Mouse (Mus musculus) olfactory bulb, adult 2 months (tissue): ENCODE measurements at regions not wholly inside any gene's neighbourhood (a gene's known extent, or its start where the extent isn't known, plus 50 kb on each side); places are given as distances from the start of the nearest gene placed in this dataset.

Experiments
- CTCF ChIP-seq: fragments of 200-500 bp; IDR thresholded peaks from 2 replicates; pipeline ENCODE4 v1.5.1; 2012; ENCODE audit warnings: low read depth, mild to moderate bottlenecking, low read length, moderate library complexity; ENCODE audit not compliant: insufficient read depth
- POLR2A ChIP-seq: fragments of 200-500 bp; IDR thresholded peaks from 2 replicates; pipeline ENCODE4 v1.6.1; 2012; ENCODE audit warnings: mild to moderate bottlenecking, low read depth, low read length, moderate library complexity; ENCODE audit not compliant: insufficient read depth

DNA sequence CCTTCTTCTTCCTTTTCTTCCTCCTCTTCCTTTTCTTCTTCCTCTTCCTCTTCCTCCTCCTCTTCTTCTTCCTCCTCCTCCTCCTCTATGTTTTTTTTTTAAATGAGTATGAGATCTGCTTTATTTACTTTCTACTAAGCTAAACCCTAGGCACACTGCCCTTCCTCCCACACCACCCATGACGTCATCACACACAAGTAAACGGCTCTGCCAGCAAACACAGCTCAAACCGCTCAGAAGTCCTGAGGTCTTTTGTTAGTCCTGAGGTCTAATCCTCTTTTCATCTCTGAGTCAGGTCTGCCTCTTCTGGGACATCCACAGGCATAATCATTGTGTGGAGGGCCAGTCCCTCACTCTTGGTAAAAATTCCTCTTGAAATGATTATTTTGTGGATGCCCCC is 210.0 kb downstream of the Vrk1 start:
- TF ChIP-seq POLR2A (no peak), CTCF (no peak)
